Mouse (Mus musculus): ENCODE measurements at regions not wholly inside any gene's neighbourhood (a gene's known extent, or its start where the extent isn't known, plus 50 kb on each side); places are given as distances from the start of the nearest gene placed in this dataset.

DNA sequence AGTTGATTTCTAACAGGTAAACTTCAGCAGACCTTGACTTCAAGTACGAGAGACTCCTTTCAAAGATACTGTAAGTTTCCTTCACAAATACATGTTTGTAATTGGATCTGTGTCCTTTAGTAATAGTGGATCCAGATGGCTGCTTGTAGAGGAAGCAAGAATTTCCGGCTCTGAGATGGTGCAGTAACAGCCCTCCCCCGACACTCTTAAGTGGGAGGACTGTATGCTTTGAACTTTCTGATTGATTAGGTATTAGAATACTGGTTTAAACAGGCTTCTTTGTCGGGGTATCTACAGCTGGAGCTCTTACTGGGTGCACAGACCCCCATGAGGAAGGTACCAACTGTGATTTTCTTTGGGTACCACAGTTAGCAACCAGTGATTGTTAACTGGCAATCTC, 355.0 kb upstream of the Cblb start:
- DNase-seq: no peak
- 73% methylated on average over 4 of the region's 4 CpGs for WGBS
- no peak overlapping the region for H3K27ac ChIP-seq (ENCODE audit: insufficient read depth, low read length)
- H3K4me1 ChIP-seq (ENCODE audit: control insufficient read depth, insufficient read depth, low read length): no peaks in the 10 kb centered on the region
- TF ChIP-seq CTCF (IDR thresholded peaks at IDR 0.05; ENCODE audit: borderline replicate concordance, insufficient read depth, low read depth, low read length) (no peak), POLR2A (IDR thresholded peaks at IDR 0.05; ENCODE audit: borderline replicate concordance, insufficient read depth, low read length) (no peak)
- no peaks in the 10 kb centered on the region for H3K27me3 ChIP-seq (ENCODE audit: control insufficient read depth, insufficient read depth, low read length)
- no peak overlapping the region for H3K4me3 ChIP-seq (replicated peaks; ENCODE audit: insufficient read depth, low read depth, low read length)

DNA sequence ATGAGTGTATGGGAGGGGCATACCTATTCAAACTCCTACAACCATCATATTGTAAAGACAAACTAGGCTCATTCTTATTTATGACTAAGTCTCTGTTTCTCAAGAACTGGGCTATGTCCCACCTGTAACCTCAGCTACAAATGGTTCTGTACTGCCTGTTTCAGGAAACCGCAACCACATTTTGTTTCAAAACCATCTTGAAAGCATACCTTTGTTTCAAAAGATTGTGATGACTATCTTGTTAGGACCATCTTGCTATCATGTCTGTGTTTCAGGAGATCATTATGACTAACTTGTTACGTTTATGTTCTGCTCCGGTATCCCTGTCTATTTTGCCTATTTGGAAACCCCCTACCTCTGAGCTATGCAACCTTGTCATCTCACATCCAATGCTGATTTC, 340.2 kb upstream of the Cblb start:
- no peak for TF ChIP-seq CTCF (IDR thresholded peaks at IDR 0.05; ENCODE audit: borderline replicate concordance, insufficient read depth, low read depth, low read length)
- no peak for TF ChIP-seq POLR2A (IDR thresholded peaks at IDR 0.05; ENCODE audit: borderline replicate concordance, insufficient read depth, low read length)
- Histone ChIP-seq H3K27me3 (ENCODE audit: control insufficient read depth, insufficient read depth, low read length) (no peaks in the 10 kb centered on the region), H3K27ac (ENCODE audit: insufficient read depth, low read length) (no peak overlapping the region), H3K4me1 (ENCODE audit: control insufficient read depth, insufficient read depth, low read length) (no peaks in the 10 kb centered on the region), H3K4me3 (replicated peaks; ENCODE audit: insufficient read depth, low read depth, low read length) (no peak overlapping the region)
- DNase-seq: no peak
- WGBS: 98% methylated on average over 3 of the region's 3 CpGs

- H3K27me3 ChIP-seq (ENCODE audit: control insufficient read depth, insufficient read depth, low read length): no peaks in the 10 kb centered on the region
- H3K4me3 ChIP-seq (replicated peaks; ENCODE audit: insufficient read depth, low read depth, low read length): no peak overlapping the region
- no peaks in the 10 kb centered on the region for H3K4me1 ChIP-seq (ENCODE audit: control insufficient read depth, insufficient read depth, low read length)
- DNase-seq: no peak
- 91% methylated on average over 2 of the region's 2 CpGs for WGBS
- no peak overlapping the region for H3K27ac ChIP-seq (ENCODE audit: insufficient read depth, low read length)
- TF ChIP-seq POLR2A (IDR thresholded peaks at IDR 0.05; ENCODE audit: borderline replicate concordance, insufficient read depth, low read length): no peak
- TF ChIP-seq CTCF (IDR thresholded peaks at IDR 0.05; ENCODE audit: borderline replicate concordance, insufficient read depth, low read depth, low read length): no peak
Measured at GRCm38 (mm10) chr16:51705026-51705425, 326.0 kb upstream of the Cblb start.

DNA sequence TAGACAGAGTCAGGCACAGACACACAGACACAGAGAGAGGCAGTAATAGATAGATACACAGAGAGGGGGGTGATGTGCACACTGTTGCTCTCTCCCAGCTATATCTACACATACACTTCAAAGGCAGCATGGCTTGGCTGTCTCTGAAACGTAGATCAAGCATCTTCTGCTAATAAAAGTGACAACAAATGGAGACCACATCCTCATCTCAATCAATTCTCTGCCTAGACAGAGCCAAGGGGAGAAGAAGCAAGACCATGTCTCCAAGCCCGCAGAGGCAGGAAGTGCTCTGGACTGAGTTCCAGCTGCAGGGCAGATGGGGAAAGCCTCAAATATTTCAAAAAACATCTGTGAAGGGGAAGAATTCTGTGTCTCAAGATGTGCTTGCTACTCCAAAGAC, 312.3 kb upstream of the Cblb start:
- no peak for TF ChIP-seq POLR2A (IDR thresholded peaks at IDR 0.05; ENCODE audit: borderline replicate concordance, insufficient read depth, low read length)
- no peak for TF ChIP-seq CTCF (IDR thresholded peaks at IDR 0.05; ENCODE audit: borderline replicate concordance, insufficient read depth, low read depth, low read length)

GRCm38 (mm10) chr16:51719637-51720036, 311.4 kb upstream of the Cblb start:
- DNase-seq: no peak
- TF ChIP-seq POLR2A (IDR thresholded peaks at IDR 0.05; ENCODE audit: borderline replicate concordance, insufficient read depth, low read length) (no peak), CTCF (IDR thresholded peaks at IDR 0.05; ENCODE audit: borderline replicate concordance, insufficient read depth, low read depth, low read length) (no peak)
- 84% methylated on average over 2 of the region's 2 CpGs for whole genome bisulfite sequencing

More for the DNA sequence above, 312.3 kb upstream of the Cblb start:
- WGBS: 87% methylated on average over 2 of the region's 2 CpGs
- no peak for DNase-seq
- Histone ChIP-seq H3K27me3 (ENCODE audit: control insufficient read depth, insufficient read depth, low read length) (no peaks in the 10 kb centered on the region), H3K4me1 (ENCODE audit: control insufficient read depth, insufficient read depth, low read length) (no peaks in the 10 kb centered on the region), H3K27ac (ENCODE audit: insufficient read depth, low read length) (no peak overlapping the region), H3K4me3 (replicated peaks; ENCODE audit: insufficient read depth, low read depth, low read length) (no peak overlapping the region)

GRCm38 (mm10) chr16:51722682-51723081, 308.3 kb upstream of the Cblb start:
- DNase-seq: no peak
- 78% methylated on average over 4 of the region's 4 CpGs for WGBS
- H3K4me1 ChIP-seq (ENCODE audit: control insufficient read depth, insufficient read depth, low read length): no peaks in the 10 kb centered on the region
- TF ChIP-seq POLR2A (IDR thresholded peaks at IDR 0.05; ENCODE audit: borderline replicate concordance, insufficient read depth, low read length): no peak
- TF ChIP-seq CTCF (IDR thresholded peaks at IDR 0.05; ENCODE audit: borderline replicate concordance, insufficient read depth, low read depth, low read length): no peak
- no peak overlapping the region for H3K4me3 ChIP-seq (replicated peaks; ENCODE audit: insufficient read depth, low read depth, low read length)
- no peaks in the 10 kb centered on the region for H3K27me3 ChIP-seq (ENCODE audit: control insufficient read depth, insufficient read depth, low read length)
- no peak overlapping the region for H3K27ac ChIP-seq (ENCODE audit: insufficient read depth, low read length)

More at GRCm38 (mm10) chr16:51719637-51720036, 311.4 kb upstream of the Cblb start:
- Histone ChIP-seq H3K4me3 (replicated peaks; ENCODE audit: insufficient read depth, low read depth, low read length) (no peak overlapping the region), H3K4me1 (ENCODE audit: control insufficient read depth, insufficient read depth, low read length) (no peaks in the 10 kb centered on the region), H3K27me3 (ENCODE audit: control insufficient read depth, insufficient read depth, low read length) (no peaks in the 10 kb centered on the region), H3K27ac (ENCODE audit: insufficient read depth, low read length) (no peak overlapping the region)

DNA sequence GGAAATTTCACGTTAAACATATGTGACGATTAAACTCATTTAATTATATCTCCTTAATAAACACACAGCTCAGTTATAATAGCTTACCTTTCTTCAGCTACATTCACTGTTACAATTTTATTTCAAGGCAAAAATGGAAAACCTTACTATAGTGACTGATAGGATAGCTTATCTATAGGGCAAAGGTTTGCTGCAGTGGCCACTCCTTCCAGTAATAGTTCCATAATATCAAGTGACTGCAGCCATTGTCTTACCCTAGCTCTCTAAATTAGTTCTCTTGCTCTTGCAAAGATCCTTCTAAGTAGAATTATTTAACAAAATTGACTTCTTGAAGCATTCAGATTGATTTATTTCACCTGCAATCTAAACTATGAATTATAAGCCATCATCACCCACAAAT, 289.1 kb upstream of the Cblb start:
- no peaks in the 10 kb centered on the region for H3K27me3 ChIP-seq (ENCODE audit: control insufficient read depth, insufficient read depth, low read length)
- no peak for DNase-seq
- TF ChIP-seq POLR2A (IDR thresholded peaks at IDR 0.05; ENCODE audit: borderline replicate concordance, insufficient read depth, low read length) (no peak), CTCF (IDR thresholded peaks at IDR 0.05; ENCODE audit: borderline replicate concordance, insufficient read depth, low read depth, low read length) (no peak)
- no peak overlapping the region for H3K27ac ChIP-seq (ENCODE audit: insufficient read depth, low read length)
- H3K4me3 ChIP-seq (replicated peaks; ENCODE audit: insufficient read depth, low read depth, low read length): no peak overlapping the region
- 93% methylated on average over 2 of the region's 2 CpGs for WGBS
- no peaks in the 10 kb centered on the region for H3K4me1 ChIP-seq (ENCODE audit: control insufficient read depth, insufficient read depth, low read length)

GRCm38 (mm10) chr16:51751878-51752277, 279.1 kb upstream of the Cblb start:
- no peaks in the 10 kb centered on the region for H3K27me3 ChIP-seq (ENCODE audit: control insufficient read depth, insufficient read depth, low read length)
- no peak overlapping the region for H3K27ac ChIP-seq (ENCODE audit: insufficient read depth, low read length)
- no peaks in the 10 kb centered on the region for H3K4me1 ChIP-seq (ENCODE audit: control insufficient read depth, insufficient read depth, low read length)
- TF ChIP-seq POLR2A (IDR thresholded peaks at IDR 0.05; ENCODE audit: borderline replicate concordance, insufficient read depth, low read length) (no peak), CTCF (IDR thresholded peaks at IDR 0.05; ENCODE audit: borderline replicate concordance, insufficient read depth, low read depth, low read length) (no peak)
- DNase-seq: no peak
- no peak overlapping the region for H3K4me3 ChIP-seq (replicated peaks; ENCODE audit: insufficient read depth, low read depth, low read length)
- WGBS: 40% methylated on average over 7 of the region's 7 CpGs

Data from cerebellum, adult 2 months (tissue).